Mouse (Mus musculus): ENCODE data around the gene Cpa1. TPM values are rescaled to one million over a fixed set of nuclear protein-coding genes. Genes with fewer than 3 reads are reported as not detected.

Gene Cpa1
- polyA plus RNA-seq (2015; fragmentation: Nextera tagmentation; extraction: Ambion mirVana), result 0.43 and 0.46 TPM in 2 replicates

DNA sequence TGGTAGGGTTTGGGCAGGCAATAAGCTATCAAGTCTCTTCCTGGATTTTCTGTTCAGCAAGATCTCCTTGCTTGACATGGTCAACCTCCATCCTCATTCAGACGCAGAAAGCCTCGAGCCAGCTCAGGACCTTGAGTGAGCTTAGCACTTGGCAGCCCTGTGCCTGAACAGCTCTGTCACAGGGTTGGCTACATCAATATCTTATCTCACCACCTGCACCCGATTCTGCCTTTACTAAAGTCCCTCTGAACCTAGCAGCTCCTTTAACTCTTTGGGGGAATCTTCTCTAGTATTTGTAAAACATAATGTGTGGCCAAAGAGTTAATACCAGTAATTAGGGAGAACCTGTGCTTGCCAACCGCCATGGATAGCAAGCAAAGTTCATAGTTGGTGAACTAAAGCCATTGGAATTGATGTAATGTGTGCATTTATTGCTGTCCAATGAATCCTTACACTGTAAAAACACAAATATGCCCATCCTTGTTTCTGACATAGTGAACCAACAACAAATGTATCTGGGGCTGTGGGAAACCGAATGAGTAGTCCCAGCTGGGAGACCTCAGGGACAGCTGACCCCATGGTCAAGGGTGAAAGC, at the start of gene Cpa1:
Gene Cpa1, plus strand, starts transcription at position 545 of the 595 bp plus-strand sequence.

DNA sequence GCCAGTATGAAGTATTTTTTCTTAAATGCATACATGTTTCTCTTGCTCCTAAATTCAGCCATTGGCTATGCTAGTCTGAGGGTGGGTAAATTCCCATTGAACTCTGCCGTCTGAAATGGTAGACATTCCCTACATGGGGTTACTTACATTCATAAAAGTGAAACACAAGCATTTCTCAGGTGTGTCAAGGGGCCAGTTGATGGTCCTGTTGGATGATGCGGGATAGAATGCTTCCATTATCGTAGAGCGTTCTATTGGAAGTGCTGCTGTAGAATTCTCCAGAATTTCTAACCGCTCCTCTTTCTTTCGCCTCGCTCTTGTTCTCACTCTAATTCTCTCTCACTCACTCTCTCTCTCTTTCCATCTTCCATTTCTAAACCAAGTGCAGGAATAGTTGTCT, 28.3 kb upstream of the Cpa1 start, which contains the start of gene Cpa5:
Gene Cpa5, plus strand, starts transcription at position 301 of the 400 bp plus-strand sequence.

GRCm38 (mm10) chr6:30693350-30693991, 54.5 kb downstream of the Cpa1 start, which contains the start of gene Cep41:
Gene Cep41, minus strand, starts transcription at chr6:30693749.

Other genes with a start within 250 kb of the Cpa1 start
- gene Zc3hc1, start 248.2 kb upstream of the Cpa1 start, polyA plus RNA-seq (2015; fragmentation: Nextera tagmentation; extraction: Ambion mirVana), result 47.6 and 48.0 TPM in 2 replicates
- 22.4 and 25.4 TPM in 2 replicates for gene Klhdc10, start 237.3 kb upstream of the Cpa1 start, polyA plus RNA-seq (2015; fragmentation: Nextera tagmentation; extraction: Ambion mirVana)
- gene Tmem209, start 129.4 kb upstream of the Cpa1 start, polyA plus RNA-seq (2015; fragmentation: Nextera tagmentation; extraction: Ambion mirVana), result 15.8 and 17.2 TPM in 2 replicates
- 0.28 TPM in 1 of 2 replicates, not detected in the other for gene Ssmem1, start 129.4 kb upstream of the Cpa1 start, polyA plus RNA-seq (2015; fragmentation: Nextera tagmentation; extraction: Ambion mirVana)
- 14.9 and 18.2 TPM in 2 replicates for gene Cpa2, start 97.6 kb upstream of the Cpa1 start, polyA plus RNA-seq (2015; fragmentation: Nextera tagmentation; extraction: Ambion mirVana)
- gene Cpa4, start 70.8 kb upstream of the Cpa1 start, polyA plus RNA-seq (2015; fragmentation: Nextera tagmentation; extraction: Ambion mirVana), result 0.34 and 0.42 TPM in 2 replicates
- gene Cpa5, start 28.2 kb upstream of the Cpa1 start, polyA plus RNA-seq (2015; fragmentation: Nextera tagmentation; extraction: Ambion mirVana), result not detected in 2 replicates
- 5.1 and 6.9 TPM in 2 replicates for gene Cep41, start 54.5 kb downstream of the Cpa1 start, polyA plus RNA-seq (2015; fragmentation: Nextera tagmentation; extraction: Ambion mirVana)
- 192 and 248 TPM in 2 replicates for gene Mest, start 84.3 kb downstream of the Cpa1 start, polyA plus RNA-seq (2015; fragmentation: Nextera tagmentation; extraction: Ambion mirVana)